Mouse (Mus musculus) hindbrain, embryonic 15.5 days (tissue): ENCODE measurements at regions not wholly inside any gene's neighbourhood (a gene's known extent, or its start where the extent isn't known, plus 50 kb on each side); places are given as distances from the start of the nearest gene placed in this dataset.

Source experiments
- ATAC-seq: fragments of 200-750 bp; cut with Nextera tagmentation; 2 replicates; pipeline ENCODE4 v1.8.0; 2017; ENCODE audit warnings: low read depth, moderate number of reproducible peaks, moderate TSS enrichment; ENCODE audit not compliant: low FRiP score
- H3K27ac ChIP-seq: fragments of 300-500 bp; sonication (generic); replicated peaks from 2 replicates; pipeline ENCODE4 v1.5.1; 2015; ENCODE audit warnings: mild to moderate bottlenecking, inconsistent platforms
- H3K27me3 ChIP-seq: fragments of 300-500 bp; sonication (generic); 2 replicates; pipeline ENCODE4 v1.6.1; 2015; ENCODE audit warnings: control low read depth, inconsistent platforms
- H3K36me3 ChIP-seq: fragments of 300-500 bp; sonication (generic); 2 replicates; pipeline ENCODE4 v1.6.1; 2015; ENCODE audit warnings: control low read depth, inconsistent platforms
- H3K4me1 ChIP-seq: fragments of 300-500 bp; sonication (generic); replicated peaks from 2 replicates; pipeline ENCODE4 v1.6.1; 2015; ENCODE audit warnings: control low read depth, inconsistent platforms
- H3K4me2 ChIP-seq: fragments of 300-500 bp; sonication (generic); 2 replicates; pipeline ENCODE4 v1.6.1; 2015; ENCODE audit warnings: moderate library complexity, mild to moderate bottlenecking, inconsistent platforms
- H3K4me3 ChIP-seq: fragments of 300-500 bp; sonication (generic); 2 replicates; pipeline ENCODE4 v1.5.1; 2015; ENCODE audit warnings: mild to moderate bottlenecking, inconsistent platforms
- H3K9ac ChIP-seq: fragments of 300-500 bp; sonication (generic); 2 replicates; pipeline ENCODE4 v1.6.1; 2015; ENCODE audit warnings: inconsistent platforms
- H3K9me3 ChIP-seq: fragments of 300-500 bp; sonication (generic); 2 replicates; pipeline ENCODE4 v1.6.1; 2016; ENCODE audit warnings: control low read depth, inconsistent platforms
- WGBS: fragments of 180-500 bp; shearing (Covaris S2); methylation state at CpG from one replicate; pipeline ENCODE4 v1.1.7; 2015; 5-methylcytosine and 5-hydroxymethylcytosine counted together

DNA sequence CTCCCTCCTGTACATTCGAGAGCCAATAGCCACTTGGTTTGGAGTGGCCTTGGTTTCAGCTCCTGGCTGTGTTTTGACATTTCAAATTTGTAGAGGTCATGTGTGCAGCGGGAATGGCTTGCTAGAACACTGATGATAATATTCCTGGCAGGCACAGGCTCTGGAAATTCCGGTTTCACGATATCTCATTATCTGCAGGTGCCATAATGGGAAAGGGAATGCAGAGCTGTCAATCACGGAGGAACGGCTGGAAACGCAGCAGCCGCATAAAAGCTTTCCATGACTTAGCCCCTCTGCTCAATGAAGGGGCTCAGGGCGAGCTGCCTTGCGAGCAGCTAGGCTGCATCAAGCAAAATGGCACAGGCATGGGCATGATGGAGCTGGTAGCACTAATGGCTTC is 251.6 kb downstream of the Tshz3 start:
- ATAC-seq, result no peak
- H3K27me3 ChIP-seq, result no peaks in the 10 kb centered on the region
- no peaks in the 10 kb centered on the region for H3K9me3 ChIP-seq
- no peak overlapping the region for H3K27ac ChIP-seq
- no peak overlapping the region for H3K4me3 ChIP-seq
- no peak overlapping the region for H3K4me2 ChIP-seq
- WGBS, result 35% methylated on average over 10 of the region's 10 CpGs
- no peaks in the 10 kb centered on the region for H3K36me3 ChIP-seq
- no peak overlapping the region for H3K9ac ChIP-seq
- peaks cover 8% of the 10 kb centered on the region; the same call in 1 of the 2 replicates for H3K4me1 ChIP-seq

DNA sequence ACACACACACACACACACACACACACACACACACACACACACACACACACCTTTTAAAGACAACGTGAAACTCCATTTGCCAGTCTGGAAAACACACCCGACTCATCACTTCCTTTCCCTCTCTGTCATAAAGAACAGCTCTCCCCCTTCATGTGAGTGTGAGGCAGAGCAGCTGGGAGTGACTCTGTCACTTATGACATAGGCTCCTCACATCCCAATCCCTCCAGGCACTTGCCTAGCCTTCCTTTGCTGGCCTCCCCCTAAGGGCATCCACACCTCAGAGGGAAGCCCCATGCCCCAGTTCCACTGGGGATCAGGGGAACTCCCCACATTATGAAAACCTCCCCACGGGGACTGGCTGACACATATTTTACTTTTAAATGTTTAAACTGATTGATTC is 257.5 kb downstream of the Tshz3 start:
- no peaks in the 10 kb centered on the region for H3K4me1 ChIP-seq
- ATAC-seq, result no peak

DNA sequence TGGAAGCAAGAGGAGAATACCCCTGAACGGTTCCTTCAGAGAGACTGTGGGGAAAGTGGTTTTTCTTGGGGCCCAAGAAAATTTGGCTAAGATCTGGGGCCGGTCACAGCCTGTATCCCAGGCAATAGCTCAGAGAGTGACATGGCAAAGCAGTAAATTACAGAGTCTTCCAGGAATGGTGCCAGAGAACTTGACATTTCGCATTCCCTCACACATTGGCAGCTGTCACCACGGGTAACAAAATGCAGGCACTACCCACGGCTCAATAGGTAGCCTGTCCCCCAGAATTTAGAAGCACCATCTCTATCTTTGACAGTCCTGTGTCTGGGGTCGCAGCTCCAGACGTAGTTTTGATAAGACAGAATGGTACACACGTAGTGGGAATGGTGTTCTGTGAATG is 260.3 kb downstream of the Tshz3 start:
- Histone ChIP-seq H3K27ac (no peak overlapping the region), H3K4me3 (no peak overlapping the region), H3K27me3 (no peaks in the 10 kb centered on the region), H3K4me2 (no peak overlapping the region), H3K9me3 (0 out of 2 replicates have a peak, but pooled peaks cover 5% of the 10 kb centered on the region), H3K9ac (no peak overlapping the region), H3K36me3 (no peaks in the 10 kb centered on the region), H3K4me1 (no peaks in the 10 kb centered on the region)
- 67% methylated on average over 8 of the region's 8 CpGs for WGBS
- ATAC-seq, result no peak

More for the DNA sequence above, 257.5 kb downstream of the Tshz3 start:
- Histone ChIP-seq H3K9me3 (0 out of 2 replicates have a peak, but pooled peaks cover 5% of the 10 kb centered on the region), H3K27ac (no peak overlapping the region), H3K4me3 (no peak overlapping the region), H3K27me3 (no peaks in the 10 kb centered on the region), H3K9ac (no peak overlapping the region), H3K36me3 (no peaks in the 10 kb centered on the region), H3K4me2 (no peak overlapping the region)
- WGBS, result 74% methylated on average over 3 of the region's 3 CpGs

DNA sequence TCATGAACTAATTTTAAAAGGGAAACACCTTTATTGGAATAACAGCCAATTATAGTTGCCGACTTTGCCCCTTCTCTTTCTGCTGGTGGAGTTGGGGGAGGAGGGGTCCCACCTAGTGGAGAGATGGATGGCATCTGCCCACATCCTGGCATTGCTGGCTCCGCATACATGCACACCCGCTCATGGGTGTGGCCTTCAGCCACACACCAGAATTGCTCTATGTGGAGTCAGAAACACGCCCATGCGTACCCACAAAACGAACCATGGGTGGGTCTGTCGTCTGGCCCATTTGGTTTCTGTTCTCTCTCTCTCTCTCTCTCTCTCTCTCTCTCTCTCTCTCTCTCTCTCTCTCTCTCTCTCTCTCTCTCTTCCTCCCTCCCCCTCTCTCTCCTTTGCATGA is 273.9 kb downstream of the Tshz3 start:
- peaks cover 30% of the 10 kb centered on the region for H3K4me1 ChIP-seq
- whole genome bisulfite sequencing, result 77% methylated on average over 7 of the region's 7 CpGs
- ATAC-seq, result no peak
- H3K27ac ChIP-seq, result no peak overlapping the region
- no peaks in the 10 kb centered on the region for H3K27me3 ChIP-seq
- no peaks in the 10 kb centered on the region for H3K36me3 ChIP-seq
- no peaks in the 10 kb centered on the region for H3K9me3 ChIP-seq
- H3K4me2 ChIP-seq, result no peak overlapping the region
- H3K9ac ChIP-seq, result no peak overlapping the region
- H3K4me3 ChIP-seq, result no peak overlapping the region

DNA sequence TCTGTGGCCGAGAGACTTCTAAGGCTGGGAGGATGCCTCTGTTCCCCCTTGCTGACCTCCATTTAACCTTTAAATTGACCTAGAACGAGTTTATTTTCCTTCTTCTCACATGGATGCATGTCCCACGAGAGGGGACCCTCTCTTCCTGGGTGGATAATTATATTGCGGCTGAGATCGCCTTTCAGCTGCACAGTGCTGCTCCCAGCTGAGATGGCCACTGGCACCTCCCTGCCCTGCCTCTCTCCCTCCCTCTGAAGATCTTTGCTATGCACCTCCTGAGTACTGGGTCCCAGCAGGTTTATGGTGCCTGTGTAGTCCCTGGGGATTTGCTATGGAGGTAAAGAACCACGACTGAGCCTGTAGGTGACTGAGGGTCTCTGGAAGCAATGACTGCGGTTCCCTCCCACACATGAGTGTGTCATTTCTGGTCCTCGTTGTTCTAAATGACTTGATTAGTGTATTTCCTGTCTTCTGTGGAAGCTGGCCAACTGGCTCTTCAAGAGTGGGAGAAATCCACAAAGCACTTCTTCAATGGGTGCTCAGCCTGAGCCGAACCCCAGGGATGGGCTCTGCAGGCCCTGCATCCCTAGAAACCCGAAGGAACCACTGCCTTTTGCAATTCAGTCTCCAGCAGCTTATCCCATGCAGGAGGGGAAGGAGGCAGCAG is 275.9 kb downstream of the Tshz3 start:
- Histone ChIP-seq H3K9me3 (no peaks in the 10 kb centered on the region), H3K36me3 (no peaks in the 10 kb centered on the region), H3K4me1 (peaks cover 31% of the 10 kb centered on the region), H3K4me3 (no peak overlapping the region), H3K27me3 (no peaks in the 10 kb centered on the region), H3K27ac (no peak overlapping the region), H3K9ac (no peak overlapping the region), H3K4me2 (no peak overlapping the region)
- 39% methylated on average over 10 of the region's 10 CpGs for WGBS
- ATAC-seq, result no peak

DNA sequence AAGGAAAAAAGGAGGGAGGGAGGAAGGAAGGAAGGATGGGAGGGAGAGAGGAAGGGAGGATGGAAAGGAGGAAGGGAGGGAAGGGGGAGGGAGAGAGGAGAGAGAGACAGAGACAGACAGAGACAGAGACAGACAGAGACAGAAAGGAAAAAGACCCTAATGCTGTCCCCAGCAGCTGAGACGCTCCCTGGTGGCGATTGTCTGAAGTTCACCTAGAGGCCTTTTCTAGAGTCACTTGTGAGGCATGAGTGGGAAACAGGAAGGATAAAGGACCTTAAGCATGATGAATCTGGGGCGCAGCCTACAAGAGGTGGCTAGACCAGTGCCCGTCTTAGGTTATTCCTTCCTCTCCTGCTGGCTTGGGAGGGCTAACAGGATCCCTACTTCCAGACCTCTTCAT is 276.7 kb downstream of the Tshz3 start:
- no peak overlapping the region for H3K9ac ChIP-seq
- WGBS, result 47% methylated on average over 4 of the region's 4 CpGs
- no peak overlapping the region for H3K27ac ChIP-seq
- no peaks in the 10 kb centered on the region for H3K9me3 ChIP-seq
- ATAC-seq, result no peak
- no peak overlapping the region for H3K4me2 ChIP-seq
- H3K36me3 ChIP-seq, result no peaks in the 10 kb centered on the region
- no peaks in the 10 kb centered on the region for H3K27me3 ChIP-seq
- H3K4me1 ChIP-seq, result peaks cover 23% of the 10 kb centered on the region; the same call in 1 of the 2 replicates
- no peak overlapping the region for H3K4me3 ChIP-seq

DNA sequence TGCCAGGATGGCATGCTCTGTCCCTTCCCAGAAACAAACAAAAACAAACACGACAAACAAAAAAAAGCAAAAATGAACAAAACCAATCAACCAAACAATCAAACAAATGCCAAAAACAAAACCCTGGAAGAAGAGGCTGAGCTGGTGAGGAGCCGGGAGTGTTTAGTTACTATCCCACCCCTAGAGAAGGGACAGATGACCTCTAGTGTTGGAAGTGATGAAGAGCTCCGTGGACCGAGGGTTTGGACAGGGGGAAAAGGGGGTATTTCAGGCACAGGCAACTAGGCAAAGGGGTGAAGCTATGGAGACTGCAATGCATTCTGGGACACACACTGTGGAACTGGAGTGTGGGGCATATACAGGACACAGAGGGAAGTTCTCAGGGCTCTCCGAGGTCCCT is 277.6 kb downstream of the Tshz3 start:
- no peaks in the 10 kb centered on the region for H3K27me3 ChIP-seq
- H3K4me2 ChIP-seq, result no peak overlapping the region
- WGBS, result 23% methylated on average over 5 of the region's 5 CpGs
- H3K4me1 ChIP-seq, result peaks cover 22% of the 10 kb centered on the region; the same call in 1 of the 2 replicates
- no peak overlapping the region for H3K4me3 ChIP-seq
- no peak for ATAC-seq
- H3K27ac ChIP-seq, result no peak overlapping the region
- no peaks in the 10 kb centered on the region for H3K36me3 ChIP-seq
- no peak overlapping the region for H3K9ac ChIP-seq
- no peaks in the 10 kb centered on the region for H3K9me3 ChIP-seq

DNA sequence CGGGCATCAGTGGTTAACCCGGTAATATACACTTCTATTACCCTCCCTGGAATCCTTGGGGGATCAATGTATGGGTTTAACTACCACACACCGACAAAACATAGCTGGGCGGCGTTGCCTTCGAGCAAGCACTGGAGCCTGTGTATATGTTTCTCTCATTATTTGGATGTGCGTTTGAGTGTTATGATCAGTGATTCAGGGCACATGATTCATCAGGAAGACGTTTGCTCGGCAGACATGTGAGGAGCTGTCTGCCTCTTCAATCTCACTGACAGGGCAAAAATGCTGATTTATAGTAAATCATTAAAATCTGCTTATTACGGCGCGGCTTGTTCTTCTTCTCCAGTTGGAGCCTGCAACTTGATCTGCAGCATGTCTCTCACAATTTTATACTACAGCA is 279.9 kb downstream of the Tshz3 start:
- Histone ChIP-seq H3K4me1 (peaks cover 13% of the 10 kb centered on the region; the same call in 1 of the 2 replicates), H3K4me2 (no peak overlapping the region), H3K36me3 (no peaks in the 10 kb centered on the region), H3K9ac (no peak overlapping the region), H3K27me3 (no peaks in the 10 kb centered on the region), H3K9me3 (no peaks in the 10 kb centered on the region), H3K27ac (no peak overlapping the region), H3K4me3 (no peak overlapping the region)
- ATAC-seq, result no peak
- 55% methylated on average over 12 of the region's 12 CpGs for whole genome bisulfite sequencing

DNA sequence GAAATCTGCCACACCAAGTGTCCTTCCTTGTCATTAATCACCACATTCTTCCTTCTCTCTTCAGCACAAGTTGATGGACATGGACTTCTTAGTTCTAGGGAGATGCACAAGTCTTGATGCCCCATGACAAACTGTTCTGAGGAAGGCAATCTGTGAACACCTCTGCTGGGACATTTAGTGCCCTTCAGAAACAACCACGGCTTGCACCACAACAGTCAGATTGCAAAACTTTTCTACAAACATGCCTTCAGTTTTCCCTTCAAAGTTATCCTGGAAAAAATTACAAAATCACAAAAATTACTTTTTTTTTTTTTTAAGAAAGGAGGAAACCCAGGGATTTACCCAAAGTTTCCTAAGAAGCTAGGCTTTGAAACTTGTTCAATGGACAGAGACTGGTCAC is 291.5 kb downstream of the Tshz3 start:
- Histone ChIP-seq H3K9me3 (no peaks in the 10 kb centered on the region), H3K27ac (no peak overlapping the region), H3K4me2 (no peak overlapping the region), H3K9ac (no peak overlapping the region), H3K4me1 (no peaks in the 10 kb centered on the region), H3K4me3 (no peak overlapping the region), H3K36me3 (no peaks in the 10 kb centered on the region), H3K27me3 (no peaks in the 10 kb centered on the region)
- ATAC-seq, result no peak
- WGBS, result 85% methylated on average over 1 of the region's 1 CpGs

DNA sequence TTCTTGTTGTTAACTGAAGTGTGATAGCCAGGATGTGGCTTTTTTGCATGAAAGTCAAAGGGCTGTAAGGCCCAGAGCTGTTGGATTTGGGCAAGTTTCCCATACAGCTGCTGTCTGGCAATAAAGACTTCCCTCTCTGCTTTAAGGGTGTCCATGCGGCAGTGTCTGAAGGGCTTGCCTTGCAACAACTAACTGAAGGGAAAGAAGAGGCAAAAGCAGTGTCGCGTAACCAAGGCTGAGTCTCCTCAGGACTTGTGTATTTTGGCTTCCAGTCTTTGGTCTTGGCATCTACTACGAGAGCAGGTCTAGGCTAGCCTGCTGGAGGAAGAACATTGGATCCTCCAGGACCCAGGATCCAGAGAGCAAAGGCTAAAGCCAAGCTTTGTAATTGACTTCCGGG is 306.7 kb downstream of the Tshz3 start:
- Histone ChIP-seq H3K9ac (no peak overlapping the region), H3K27me3 (no peaks in the 10 kb centered on the region), H3K27ac (no peak overlapping the region), H3K9me3 (no peaks in the 10 kb centered on the region), H3K4me2 (no peak overlapping the region), H3K36me3 (no peaks in the 10 kb centered on the region), H3K4me3 (no peak overlapping the region), H3K4me1 (no peaks in the 10 kb centered on the region)
- 80% methylated on average over 5 of the region's 5 CpGs for WGBS
- ATAC-seq, result no peak

DNA sequence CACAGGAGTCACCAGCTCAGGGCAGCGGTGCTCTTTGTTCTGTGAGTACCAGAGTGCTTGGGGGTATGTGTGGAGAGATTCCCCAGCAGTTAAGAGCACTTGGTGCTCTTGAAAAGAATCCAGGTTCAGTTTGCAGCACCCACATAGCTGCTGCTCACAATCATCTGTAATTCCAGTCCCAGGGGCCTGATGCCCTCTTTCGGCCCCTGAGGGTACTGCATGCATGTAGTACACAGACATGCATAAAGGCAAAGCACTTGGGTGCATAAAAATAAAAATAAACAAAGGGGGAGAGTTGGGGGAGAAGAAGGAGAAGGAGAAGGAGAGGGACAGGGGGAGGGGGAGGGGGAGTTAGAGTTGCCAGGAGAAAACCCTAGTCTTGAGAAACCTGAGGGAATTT is 307.8 kb downstream of the Tshz3 start:
- no peaks in the 10 kb centered on the region for H3K27me3 ChIP-seq
- 96% methylated on average over 2 of the region's 2 CpGs for WGBS
- no peaks in the 10 kb centered on the region for H3K9me3 ChIP-seq
- no peak overlapping the region for H3K27ac ChIP-seq
- H3K36me3 ChIP-seq, result no peaks in the 10 kb centered on the region
- no peak overlapping the region for H3K4me3 ChIP-seq
- H3K4me2 ChIP-seq, result no peak overlapping the region
- no peak overlapping the region for H3K9ac ChIP-seq
- no peak for ATAC-seq
- H3K4me1 ChIP-seq, result no peaks in the 10 kb centered on the region

DNA sequence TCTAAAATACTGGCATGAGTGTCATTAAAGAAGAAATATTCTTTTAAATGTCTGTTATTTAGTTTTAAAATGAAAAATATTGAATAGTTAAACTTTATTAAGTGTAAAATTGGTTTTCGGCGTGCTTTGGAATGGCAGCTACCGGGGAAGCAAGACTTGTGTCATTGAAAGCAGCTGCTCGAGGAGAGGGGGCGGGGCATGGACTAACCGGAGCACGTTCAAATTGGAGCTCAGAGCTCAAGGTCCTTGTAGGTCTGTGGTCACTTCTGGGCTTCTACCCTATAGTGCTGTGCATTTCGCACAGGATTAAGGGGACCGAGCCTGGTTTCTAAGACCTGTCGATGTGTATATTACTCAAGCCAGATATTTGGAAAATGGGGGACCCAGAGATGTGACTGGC is 309.0 kb downstream of the Tshz3 start:
- H3K9ac ChIP-seq, result no peak overlapping the region
- H3K27me3 ChIP-seq, result no peaks in the 10 kb centered on the region
- H3K4me2 ChIP-seq, result no peak overlapping the region
- no peaks in the 10 kb centered on the region for H3K36me3 ChIP-seq
- WGBS, result 68% methylated on average over 10 of the region's 10 CpGs
- ATAC-seq, result no peak
- H3K27ac ChIP-seq, result no peak overlapping the region
- no peak overlapping the region for H3K4me3 ChIP-seq
- no peaks in the 10 kb centered on the region for H3K9me3 ChIP-seq
- no peaks in the 10 kb centered on the region for H3K4me1 ChIP-seq

DNA sequence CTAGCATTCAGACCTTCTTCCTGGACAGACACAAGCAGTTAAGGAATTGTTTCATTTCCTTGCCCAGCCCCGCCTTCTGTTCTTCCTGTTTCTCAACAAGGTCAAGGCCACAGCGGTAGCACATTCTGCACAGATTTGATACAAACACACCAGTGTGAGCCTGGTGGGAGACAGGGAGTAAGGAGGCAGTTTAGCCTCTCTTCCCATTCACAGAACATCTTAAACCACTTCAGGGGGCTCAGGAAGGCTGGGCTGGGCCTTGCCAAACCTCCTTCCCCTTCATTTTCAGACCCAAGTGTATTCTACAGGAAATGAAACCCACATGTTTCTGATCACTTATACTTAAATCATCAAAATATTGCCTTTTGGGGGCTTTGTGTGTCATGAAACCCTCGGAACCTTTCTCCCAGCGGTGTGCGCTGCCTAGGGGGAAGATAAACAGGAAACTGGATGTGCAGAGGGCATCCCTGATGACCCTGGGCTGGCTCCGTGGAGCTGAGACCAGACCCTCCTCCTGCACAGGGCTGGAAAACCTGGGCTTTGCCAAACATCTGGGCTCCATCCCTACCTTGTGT is 313.3 kb downstream of the Tshz3 start:
- H3K36me3 ChIP-seq, result no peaks in the 10 kb centered on the region
- no peak overlapping the region for H3K4me2 ChIP-seq
- no peaks in the 10 kb centered on the region for H3K4me1 ChIP-seq
- no peaks in the 10 kb centered on the region for H3K9me3 ChIP-seq
- WGBS, result 80% methylated on average over 6 of the region's 6 CpGs
- H3K9ac ChIP-seq, result no peak overlapping the region
- no peak overlapping the region for H3K27ac ChIP-seq
- no peak overlapping the region for H3K4me3 ChIP-seq
- H3K27me3 ChIP-seq, result no peaks in the 10 kb centered on the region
- ATAC-seq, result no peak
